In the genomic region with DNA sequence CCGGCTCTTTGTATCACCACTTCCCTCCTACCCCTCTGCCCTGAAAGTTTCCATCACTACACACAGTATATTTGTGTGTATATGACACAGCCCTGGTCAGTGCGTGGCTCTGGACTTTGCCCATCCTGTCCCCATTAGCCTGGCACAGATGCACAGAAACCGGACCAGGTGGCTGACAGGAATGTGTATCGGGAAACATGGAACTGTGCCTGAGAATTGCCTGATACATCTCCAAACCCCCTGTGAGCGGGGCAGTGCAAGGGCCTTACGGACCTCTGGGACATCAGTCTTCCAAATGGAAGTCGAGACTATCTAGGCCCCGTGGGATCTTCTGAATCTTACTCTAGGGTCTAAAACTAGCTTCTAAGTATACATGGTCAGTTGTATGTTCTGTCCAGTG, we compare ENCODE assay signal across 21 mouse cellular contexts. TPM values are rescaled to one million over a fixed set of nuclear protein-coding genes. Genes with fewer than 3 reads are reported as not detected.
DNase-seq lines count a peak whose midpoint lies in the region; ATAC-seq and TF ChIP-seq lines count a peak whose summit lies in the region.
"Had no signal": no experiment of that assay in that cellular context is flagged by ENCODE, and none has a peak within 500 bp of the region (broad histone marks: within the 10 kb centered on the region; RNA-seq: fewer than 3 reads in every experiment).

No protein-coding gene starts in this region.

- H3K4me2 ChIP-seq in midbrain, embryonic 11.5 days = no peak overlapping the region

- no peaks in the 10 kb centered on the region; the same call in 1 of the 2 replicates for H3K4me1 ChIP-seq in kidney, adult 2 months (ENCODE audit: control insufficient read depth, insufficient read depth, low read length)
- no peaks in the 10 kb centered on the region for H3K4me1 ChIP-seq in midbrain, embryonic 11.5 days (ENCODE audit: control insufficient read depth, insufficient read depth, low read length)
- H3K4me1 ChIP-seq in midbrain, embryonic 10.5 days = no peaks in the 10 kb centered on the region

- no peak for ATAC-seq in midbrain, embryonic 11.5 days (ENCODE audit: low FRiP score)
- ATAC-seq: activated CD4-positive, CD25-positive, alpha-beta regulatory T cell, adult 4 months; CD4-positive, CD25-positive, alpha-beta regulatory T cell, adult 4 months; Patski had no signal

- no peak for TF ChIP-seq CTCF in kidney, adult 2 months (conservative IDR thresholded peaks at IDR 0.05; ENCODE audit: insufficient read depth, insufficient read length, low read depth, low read length)

- WGBS in kidney, adult 2 months = 81% methylated on average over 8 of the region's 8 CpGs
- WGBS in midbrain, embryonic 11.5 days = 90% methylated on average over 8 of the region's 8 CpGs
- WGBS in midbrain, embryonic 10.5 days = 90% methylated on average over 8 of the region's 8 CpGs

- H3K36me3 ChIP-seq in kidney, adult 2 months (ENCODE audit: control insufficient read depth, insufficient read depth, low read length) = no peaks in the 10 kb centered on the region
- H3K36me3 ChIP-seq in midbrain, embryonic 11.5 days (ENCODE audit: control insufficient read depth, insufficient read depth, low read length) = peaks cover 6% of the 10 kb centered on the region
- H3K36me3 ChIP-seq in midbrain, embryonic 10.5 days = peaks cover 98% of the 10 kb centered on the region

- H3K9ac ChIP-seq in midbrain, embryonic 11.5 days (ENCODE audit: low read length) = no peak overlapping the region

- no peaks in the 10 kb centered on the region for H3K27me3 ChIP-seq in kidney, adult 2 months (replicated peaks; ENCODE audit: control insufficient read depth, insufficient read depth, low read length)
- no peaks in the 10 kb centered on the region for H3K27me3 ChIP-seq in midbrain, embryonic 11.5 days (ENCODE audit: control insufficient read depth, insufficient read depth, low read length)
- no peaks in the 10 kb centered on the region for H3K27me3 ChIP-seq in midbrain, embryonic 10.5 days (ENCODE audit: low read depth, poor library complexity, severe bottlenecking)
- H3K27me3 ChIP-seq: CH12.LX, Patski had no signal

- H3K4me3 ChIP-seq in kidney, adult 2 months (ENCODE audit: insufficient read depth, low read depth, low read length) = no peak overlapping the region
- H3K4me3 ChIP-seq in midbrain, embryonic 11.5 days (ENCODE audit: low read depth, low read length) = no peak overlapping the region
- H3K4me3 ChIP-seq in midbrain, embryonic 10.5 days = no peak overlapping the region

- peak; percentile 20 to 53 for DNase-seq in cerebellum, postnatal 25 days
- DNase-seq in cerebellum, postnatal 4 days (ENCODE audit: low spot score in 2 of 2) = no peak
- DNase-seq in kidney, adult 2 months = peak; percentile 11
- DNase-seq in kidney, adult 11 months = no peak
- DNase-seq in midbrain, embryonic 11.5 days (ENCODE audit: low spot score, missing footprints) = peak; percentile 59
- no peak for DNase-seq in midbrain, embryonic 10.5 days (ENCODE audit: low spot score)
- DNase-seq: adrenal gland, adult 2 months; adrenal gland, adult 8-10 months; adrenal gland, postnatal 10 days; adrenal gland, postnatal 14 days; adrenal gland, postnatal 25 days; adrenal gland, postnatal 36 days; B cell, adult 2 months; cerebellum, adult 11 months; cerebellum, adult 11-12 months; cerebellum, adult 18-20 months had no signal

- no peak for TF ChIP-seq POLR2A in kidney, adult 2 months (IDR thresholded peaks at IDR 0.05; ENCODE audit: low read depth, low read length)

- no peak overlapping the region for H3K27ac ChIP-seq in kidney, adult 2 months (ENCODE audit: insufficient read depth, low read depth, low read length)
- no peak overlapping the region for H3K27ac ChIP-seq in midbrain, embryonic 11.5 days (ENCODE audit: low read depth, low read length)
- H3K27ac ChIP-seq in midbrain, embryonic 10.5 days (replicated peaks) = no peak overlapping the region

- no peaks in the 10 kb centered on the region for H3K9me3 ChIP-seq in midbrain, embryonic 11.5 days (ENCODE audit: control insufficient read depth, low read length)
- no peaks in the 10 kb centered on the region for H3K9me3 ChIP-seq in midbrain, embryonic 10.5 days (replicated peaks)
- H3K9me3 ChIP-seq: G1E had no signal

RNA-seq across cellular contexts. Expression of a gene that starts 26.2 kb away (rescaled TPM):
- polyA plus RNA-seq in kidney, adult 2 months (2012; rRNA removed) = 43.9 and 68.8 TPM in 2 replicates
- 268 and 272 TPM in 2 replicates for polyA plus RNA-seq in midbrain, embryonic 11.5 days (2014; fragmentation: Nextera tagmentation; extraction: Ambion mirVana)
- 219 and 263 TPM in 2 replicates for polyA plus RNA-seq in midbrain, embryonic 10.5 days (2016; fragmentation: Nextera tagmentation; extraction: Ambion mirVana)

RNA-seq across cellular contexts. Expression of a gene that starts 36.3 kb away (rescaled TPM):
- 36.4 and 45.9 TPM in 2 replicates for polyA plus RNA-seq in kidney, adult 2 months (2012; rRNA removed)
- 130 and 134 TPM in 2 replicates for polyA plus RNA-seq in midbrain, embryonic 11.5 days (2014; fragmentation: Nextera tagmentation; extraction: Ambion mirVana)
- polyA plus RNA-seq in midbrain, embryonic 10.5 days (2016; fragmentation: Nextera tagmentation; extraction: Ambion mirVana) = 113 TPM in 2 replicates

RNA-seq across cellular contexts. Expression of a gene that starts 51.3 kb away (rescaled TPM):
- polyA plus RNA-seq in kidney, adult 2 months (2012; rRNA removed) = 2.8 and 3.6 TPM in 2 replicates
- 21.3 and 21.4 TPM in 2 replicates for polyA plus RNA-seq in midbrain, embryonic 11.5 days (2014; fragmentation: Nextera tagmentation; extraction: Ambion mirVana)
- polyA plus RNA-seq in midbrain, embryonic 10.5 days (2016; fragmentation: Nextera tagmentation; extraction: Ambion mirVana) = 10.4 and 15.0 TPM in 2 replicates

Comparison
In these comparisons a context has a peak if more than half of its experiments do, and no peak if none do; other contexts are left out.
1. DNase-seq: peak in cerebellum, postnatal 25 days (2 of 2), kidney, adult 2 months (single experiment) and midbrain, embryonic 11.5 days (single experiment); none in cerebellum, postnatal 4 days (0 of 2), kidney, adult 11 months (single experiment) and midbrain, embryonic 10.5 days (single experiment).